Mouse (Mus musculus): ENCODE measurements at regions not wholly inside any gene's neighbourhood (a gene's known extent, or its start where the extent isn't known, plus 50 kb on each side); places are given as distances from the start of the nearest gene placed in this dataset.

DNA sequence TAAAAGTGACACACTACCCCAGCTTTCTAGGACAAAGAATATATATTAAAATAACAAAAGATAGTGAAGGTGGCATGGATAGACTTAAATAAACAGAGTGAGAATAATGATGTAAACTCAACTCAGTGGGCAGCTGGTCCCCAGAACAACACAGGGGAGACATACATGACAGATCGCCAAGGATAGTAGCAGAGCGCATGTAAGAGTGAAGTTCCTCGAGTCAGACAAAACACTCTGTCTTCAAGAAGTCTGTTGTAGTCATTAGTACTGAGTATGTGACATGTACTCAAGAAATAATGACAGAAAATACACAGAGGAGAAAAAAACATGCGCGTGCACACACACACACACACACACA, 74.8 kb upstream of the Stxbp5l start:
- no peak for DNase-seq (ENCODE audit: low read depth, low spot score)

DNA sequence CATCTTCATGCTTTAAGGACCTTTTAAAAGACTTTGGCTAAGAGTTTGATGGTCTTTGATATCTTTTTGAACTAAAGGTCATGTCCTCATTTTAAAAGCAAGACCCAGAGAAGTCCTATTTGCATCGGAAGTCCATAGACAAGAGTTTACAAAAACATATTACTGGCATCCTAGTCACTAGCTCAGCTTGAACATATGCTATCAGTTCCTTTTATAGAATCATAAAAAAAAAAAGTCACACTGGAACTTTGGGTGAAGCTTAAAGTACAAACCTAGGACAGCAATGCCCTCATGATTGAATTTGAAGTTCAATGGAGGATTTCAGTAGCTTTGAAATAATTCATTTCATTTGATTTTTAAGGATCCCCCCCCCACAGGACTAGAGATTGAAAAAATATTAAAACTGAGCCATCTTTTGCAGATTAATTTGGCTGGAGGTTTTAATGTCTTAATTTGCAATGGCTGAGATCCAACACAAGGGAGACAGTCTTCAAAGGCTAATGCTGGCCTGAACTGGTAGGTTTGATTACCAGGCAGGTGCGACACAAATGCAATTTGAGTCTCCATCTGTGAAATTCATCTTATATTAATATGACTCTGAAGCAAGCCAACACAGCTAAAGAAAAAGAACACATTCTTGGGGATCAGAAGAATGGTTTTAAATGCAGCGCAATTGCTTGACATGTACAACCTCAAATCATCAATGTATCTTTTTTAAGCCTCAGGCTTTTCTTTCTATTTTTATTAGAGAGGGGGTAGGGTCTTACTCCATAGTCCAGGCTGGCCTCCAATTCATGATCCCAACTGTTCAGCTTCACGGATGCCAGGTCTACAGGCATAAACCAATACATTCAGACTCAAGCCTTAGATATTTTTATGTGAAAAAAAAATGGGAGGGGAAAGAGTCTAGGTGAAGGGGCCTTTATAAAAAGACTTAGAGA, 74.1 kb upstream of the Stxbp5l start:
- DNase-seq (ENCODE audit: low read depth, low spot score): no peak

DNA sequence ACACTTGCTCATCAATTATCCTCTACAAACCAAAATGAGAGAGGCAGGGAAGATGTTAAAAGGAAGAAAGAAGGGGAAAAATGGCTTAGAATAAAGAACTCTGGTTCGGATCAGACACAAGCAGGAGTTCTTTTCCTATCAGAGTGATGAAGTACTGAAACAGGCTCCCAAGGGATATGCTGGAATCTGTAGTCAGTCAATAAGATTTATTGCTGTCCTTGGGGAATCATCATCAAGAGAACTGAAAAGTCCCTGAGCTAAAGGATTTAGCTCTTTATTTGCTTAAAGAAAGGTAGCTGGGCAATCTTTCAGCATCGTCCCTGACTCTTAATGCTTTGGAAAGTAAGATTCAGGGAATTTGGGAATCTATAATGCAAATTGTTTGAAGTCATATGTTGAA, 71.2 kb upstream of the Stxbp5l start:
- no peak for DNase-seq (ENCODE audit: low read depth, low spot score)

DNA sequence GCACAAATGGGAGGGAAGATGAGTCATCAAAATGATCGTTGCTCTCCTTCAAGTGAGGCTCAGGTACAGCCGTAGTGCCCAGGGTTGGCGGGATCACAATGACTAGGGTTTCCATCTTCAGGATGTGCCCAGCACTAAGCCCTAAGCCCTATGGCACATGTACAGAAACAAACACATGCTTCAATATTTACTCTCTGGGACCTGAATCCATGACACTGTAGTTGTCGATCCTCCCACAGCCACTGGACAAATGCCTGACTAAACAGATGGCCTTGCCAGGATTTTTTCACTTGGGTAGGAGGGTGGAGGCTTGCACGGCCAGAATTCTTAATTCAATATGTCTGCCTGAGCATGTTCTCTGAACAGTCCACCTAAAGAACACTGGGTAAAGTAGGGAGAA, 65.1 kb upstream of the Stxbp5l start:
- no peak for DNase-seq (ENCODE audit: low read depth, low spot score)

DNA sequence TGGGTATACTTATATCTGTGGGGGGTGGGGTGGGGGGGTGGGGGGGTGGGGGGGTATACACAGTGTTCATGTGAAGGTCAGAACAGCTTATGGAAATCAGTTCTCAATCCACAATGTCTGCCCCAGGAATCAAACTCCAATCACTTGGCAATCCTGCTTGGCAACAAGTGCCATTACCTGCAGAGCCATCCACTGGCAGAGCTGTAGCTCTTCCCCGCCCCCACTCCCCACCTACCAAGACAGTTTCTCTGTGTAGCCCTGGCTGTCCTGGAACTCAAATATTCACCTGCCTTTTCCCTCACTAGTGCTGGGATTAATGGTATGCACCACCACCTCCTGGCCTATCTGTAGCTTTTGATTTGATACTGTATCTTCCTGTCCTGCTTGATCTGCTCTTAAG, 61.0 kb upstream of the Stxbp5l start:
- DNase-seq (ENCODE audit: low read depth, low spot score): no peak

DNA sequence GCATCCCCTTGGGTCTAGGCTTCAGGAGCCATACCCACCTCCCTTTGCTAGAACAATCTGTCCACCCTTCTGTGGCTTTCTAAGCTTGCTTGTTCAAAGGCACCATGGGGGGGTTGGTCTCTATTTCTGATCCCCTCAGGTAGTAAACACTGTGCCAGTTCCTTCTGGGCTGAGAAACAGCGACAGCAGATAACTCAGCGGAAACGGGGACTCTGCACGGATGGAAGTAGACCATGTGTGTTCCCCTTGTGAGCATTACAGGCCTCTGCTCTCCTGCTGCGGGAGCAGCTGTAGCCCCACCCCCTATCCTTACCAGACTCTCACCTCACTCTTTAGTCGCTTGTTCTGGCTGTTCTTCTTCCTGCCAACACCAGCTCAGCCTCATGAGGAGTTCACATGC, 58.2 kb upstream of the Stxbp5l start:
- no peak for DNase-seq (ENCODE audit: low read depth, low spot score)

DNA sequence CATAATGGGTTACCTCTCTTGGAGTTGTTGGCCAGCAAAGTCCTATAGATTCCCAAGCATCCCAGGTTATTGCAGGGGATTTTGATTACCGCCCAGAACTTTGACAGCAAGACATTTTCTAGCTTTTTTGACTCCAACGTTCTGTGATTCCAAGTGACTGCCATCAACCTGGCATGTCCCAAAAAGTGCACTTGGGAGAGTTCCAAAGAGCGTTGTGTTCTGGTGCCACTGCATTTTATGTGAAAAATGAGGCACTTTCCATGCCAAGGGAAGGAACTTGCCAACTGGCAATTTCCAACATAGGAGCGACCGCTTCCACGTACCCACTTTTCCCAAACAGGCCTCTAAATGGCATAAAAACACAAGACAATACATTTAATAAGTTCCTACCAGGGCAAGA, 57.7 kb upstream of the Stxbp5l start:
- no peak for DNase-seq (ENCODE audit: low read depth, low spot score)

DNA sequence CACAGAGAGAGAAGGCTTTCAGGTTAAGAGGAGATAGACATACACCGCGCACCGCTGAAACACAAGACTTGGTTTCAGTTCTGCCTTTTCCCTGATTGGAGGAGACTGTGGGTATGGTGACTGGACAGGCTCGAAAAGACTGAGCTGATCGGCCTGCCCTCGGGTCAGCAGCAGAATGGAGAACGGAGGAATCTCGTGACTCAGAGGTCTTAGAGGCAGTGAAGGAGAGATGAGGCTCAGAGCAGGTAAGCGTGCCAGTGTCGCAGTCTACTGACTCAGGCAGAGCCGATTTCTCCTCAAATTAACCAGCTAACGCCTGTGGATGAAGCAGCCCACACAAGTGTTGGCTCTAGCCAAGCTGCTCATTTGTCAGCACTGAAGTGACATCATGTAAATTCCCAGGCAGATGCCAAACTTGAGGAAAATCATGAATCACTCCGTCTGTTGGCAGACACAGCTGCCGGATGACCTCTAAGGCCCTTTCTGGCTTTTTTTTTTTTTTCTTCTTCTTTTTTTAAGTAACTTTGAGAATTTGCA, 55.9 kb upstream of the Stxbp5l start:
- DNase-seq (ENCODE audit: low read depth, low spot score): peak; percentile 68

Measured in telencephalon, adult 2 months (tissue).